Mouse (Mus musculus) brain, embryonic 18.5 days (tissue): Measurements from ENCODE around the gene Tcirg1.

Source experiments
- DNase-seq: peaks from one replicate; pipeline ENCODE4 v3.0.0-alpha.2; 2012; ENCODE audit warnings: low read depth, low spot score

Gene Tcirg1

DNA sequence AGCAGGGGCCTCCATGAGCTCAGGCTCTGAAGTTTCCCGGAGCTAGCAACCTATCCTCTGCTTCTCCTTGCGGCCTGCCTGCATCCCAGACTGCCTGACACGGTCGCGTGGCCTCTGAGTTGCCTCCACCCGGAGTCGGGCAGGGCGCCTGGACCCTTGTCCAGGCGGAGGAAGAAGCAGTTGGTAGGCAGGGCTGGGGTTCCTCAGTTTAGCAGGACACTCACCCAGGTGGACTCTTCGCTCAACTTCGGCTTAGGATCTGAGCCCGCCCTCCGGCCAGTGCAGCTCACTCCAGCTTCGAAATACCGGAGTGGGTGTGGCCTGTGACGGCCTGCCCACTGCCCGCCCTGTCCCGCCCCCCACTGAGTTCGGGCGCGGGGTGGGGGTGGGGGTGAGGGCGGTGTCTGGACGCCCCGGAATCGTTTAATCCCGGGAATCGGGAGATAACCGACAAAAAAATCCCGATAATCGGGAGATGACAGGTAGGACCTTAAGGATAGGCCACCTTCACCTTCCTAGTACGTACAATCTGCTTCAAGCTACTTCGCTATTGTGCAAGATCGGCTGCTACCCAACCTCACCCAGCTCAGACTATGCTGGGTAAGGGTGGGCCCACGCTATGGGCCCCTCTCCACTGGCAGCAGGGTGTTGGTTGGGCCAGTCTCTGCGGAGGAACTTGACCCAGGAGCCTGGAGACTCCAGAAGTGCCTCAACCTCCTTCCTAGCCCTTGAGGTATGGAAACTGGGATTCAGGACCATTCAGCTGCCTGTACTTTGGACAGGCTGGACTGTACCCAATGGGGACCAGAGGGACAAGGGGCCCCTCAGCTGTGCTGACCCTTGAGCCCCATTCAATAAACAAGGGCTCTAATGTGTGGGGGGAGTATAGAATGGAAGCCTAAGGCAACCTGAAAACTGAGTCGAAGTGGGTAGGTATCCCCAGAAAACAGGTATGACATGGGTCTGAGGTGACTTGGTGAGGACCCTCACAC is at the start of gene Tcirg1:
Gene Tcirg1, minus strand, starts transcription at position 339 of the 992 bp plus-strand sequence.
- no peak for DNase-seq

DNA sequence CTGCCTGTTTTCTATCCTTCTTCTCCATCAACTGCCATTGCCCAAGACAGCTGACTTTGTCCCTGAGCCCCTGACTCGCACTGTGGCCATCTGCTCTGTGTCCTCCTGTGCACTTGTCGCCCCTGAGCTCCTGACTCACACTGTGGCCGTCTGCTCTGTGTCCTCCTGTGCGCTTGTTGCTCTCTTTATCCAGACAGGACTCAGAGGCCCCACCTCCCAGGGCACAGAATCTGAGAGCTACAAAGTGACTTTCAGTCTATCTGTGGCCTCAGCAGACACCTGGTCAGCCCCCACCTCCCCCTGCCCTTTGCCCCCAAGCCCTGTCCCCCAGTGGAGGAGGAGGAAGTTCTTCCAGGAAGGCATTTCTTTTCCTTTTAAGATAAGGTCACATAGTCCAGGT is 48.9 kb upstream of the Tcirg1 start:
- no peak for DNase-seq

DNA sequence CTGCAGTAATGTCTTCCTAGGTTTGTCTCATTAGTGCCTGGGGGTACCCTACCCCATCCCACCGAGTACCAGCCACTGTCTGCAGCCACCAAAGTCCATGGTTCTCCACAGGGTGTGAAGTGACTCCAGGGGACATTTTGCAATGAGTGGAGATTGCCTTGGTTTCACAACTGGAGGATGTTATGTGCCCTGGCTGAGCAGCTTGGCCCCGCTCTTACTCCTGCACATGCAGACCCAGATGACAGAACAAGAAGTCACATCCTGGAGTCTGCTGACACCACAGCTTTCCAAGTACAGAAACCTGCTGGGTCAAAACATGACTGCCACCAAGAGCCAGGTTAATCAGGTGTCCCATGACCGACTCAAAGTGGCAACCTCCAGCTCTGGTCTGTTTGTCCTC is 48.1 kb upstream of the Tcirg1 start:
- no peak for DNase-seq

DNA sequence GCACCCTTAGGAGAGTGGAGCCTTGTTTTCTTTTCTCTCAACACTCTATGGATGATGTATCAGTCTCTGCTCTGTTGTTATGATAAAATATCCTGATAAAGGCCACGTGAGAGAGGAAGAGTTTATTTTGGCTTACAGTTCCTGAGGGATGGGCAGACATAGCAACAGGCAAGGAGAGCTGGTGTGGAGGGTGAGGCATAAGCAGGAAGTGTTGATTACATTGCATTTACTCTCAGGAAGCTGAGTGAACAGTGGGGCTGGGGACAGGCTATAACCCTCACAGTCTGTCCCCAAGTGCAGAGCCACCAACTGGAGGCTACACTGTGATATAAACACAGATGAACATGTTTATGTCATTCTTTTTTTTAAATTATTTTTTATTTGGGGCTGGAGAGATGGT is 45.2 kb upstream of the Tcirg1 start:
- no peak for DNase-seq

DNA sequence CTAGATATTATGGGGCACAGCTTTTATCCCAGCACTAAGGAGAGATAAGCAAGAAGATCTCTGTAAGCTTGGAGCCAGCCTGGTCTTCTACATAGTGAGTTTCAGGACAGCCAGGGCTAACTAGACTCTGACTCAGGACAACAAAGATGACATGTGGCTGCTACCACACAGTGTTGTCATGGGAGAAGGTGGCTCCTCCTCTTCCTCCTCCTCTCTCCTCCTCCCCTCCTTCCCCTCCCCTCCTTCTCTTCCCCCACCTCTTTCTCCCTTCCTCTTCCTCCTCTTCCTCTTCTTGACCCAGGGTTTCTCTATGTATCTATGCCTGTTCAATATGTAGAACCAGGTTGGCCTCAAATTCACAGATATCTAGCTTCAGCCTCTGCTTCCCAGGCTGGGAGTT is 44.5 kb upstream of the Tcirg1 start:
- DNase-seq: no peak

DNA sequence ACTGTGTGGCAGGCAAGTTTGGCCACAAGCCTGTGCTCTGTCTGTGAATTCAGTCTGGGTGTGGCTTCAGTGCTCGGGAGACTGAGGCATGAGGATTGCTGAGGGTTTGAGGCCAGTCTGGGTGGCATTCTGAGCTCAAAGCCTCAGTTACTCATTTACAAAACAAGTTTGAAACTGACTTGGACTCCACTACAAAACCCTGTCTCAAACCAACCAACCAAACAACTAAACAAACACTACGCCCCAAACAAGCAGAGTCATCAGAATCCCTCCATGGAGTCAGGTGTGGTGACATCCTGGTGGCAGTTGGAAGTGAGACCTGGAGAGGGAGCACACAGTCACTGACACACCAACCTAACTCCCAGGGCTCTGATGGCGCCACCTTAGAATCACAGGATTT is 43.4 kb upstream of the Tcirg1 start:
- no peak for DNase-seq

DNA sequence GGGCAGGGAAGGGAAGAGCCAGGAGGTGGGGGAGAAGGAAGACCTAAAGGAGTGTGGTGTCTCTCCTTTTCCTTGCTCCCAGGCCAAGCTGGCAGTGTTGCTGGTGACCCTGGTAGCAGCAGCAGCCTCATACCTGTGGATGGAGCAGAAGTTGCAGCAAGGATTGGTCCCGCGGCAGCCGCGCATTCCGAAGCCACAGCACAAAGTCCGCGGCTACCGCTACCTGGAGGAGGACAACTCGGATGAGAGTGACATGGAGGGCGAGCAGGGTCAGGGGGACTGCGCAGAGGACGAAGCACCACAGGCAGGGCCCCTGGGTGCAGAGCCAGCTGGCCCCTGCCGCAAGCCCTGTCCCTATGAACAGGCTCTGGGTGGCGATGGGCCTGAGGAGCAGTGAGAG is 41.6 kb upstream of the Tcirg1 start:
- DNase-seq: no peak

DNA sequence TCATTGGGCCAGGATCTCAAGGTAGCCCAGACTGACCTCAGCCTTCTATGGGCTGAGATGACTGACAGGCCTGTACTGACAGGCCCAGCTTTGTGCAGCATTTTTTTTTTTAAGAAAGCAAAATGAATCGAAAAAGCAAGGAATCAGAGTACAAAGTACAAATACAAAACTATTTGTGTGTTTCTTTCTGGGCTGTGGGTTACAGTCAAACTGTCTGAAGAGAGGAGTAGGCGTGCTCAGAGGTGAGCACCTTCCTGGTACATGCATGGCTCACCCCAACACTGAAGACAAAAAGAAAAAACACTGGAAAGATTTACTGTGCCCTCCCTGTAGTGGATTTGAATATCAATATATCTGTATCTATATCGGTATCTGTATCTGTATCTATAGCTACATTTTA is 40.9 kb upstream of the Tcirg1 start:
- no peak for DNase-seq

DNA sequence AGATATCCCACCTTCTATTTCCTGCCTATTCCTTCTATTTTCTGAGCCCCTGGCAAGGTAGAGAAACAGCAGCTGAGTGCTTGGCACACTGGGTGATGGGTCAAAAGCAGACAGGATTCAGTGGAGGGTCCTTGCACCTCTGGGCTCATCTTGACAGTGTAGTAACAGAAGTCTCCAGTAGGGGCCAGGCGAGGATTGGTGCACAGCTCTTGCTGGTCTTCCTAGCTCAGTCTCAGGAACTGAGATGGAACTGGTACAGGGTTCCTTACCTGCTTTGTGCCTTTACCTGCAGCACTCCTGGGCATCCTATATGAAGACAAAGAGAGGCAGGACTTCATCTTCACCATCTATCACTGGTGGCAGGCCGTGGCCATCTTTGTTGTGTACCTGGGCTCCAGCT is 39.8 kb upstream of the Tcirg1 start:
- DNase-seq: no peak

DNA sequence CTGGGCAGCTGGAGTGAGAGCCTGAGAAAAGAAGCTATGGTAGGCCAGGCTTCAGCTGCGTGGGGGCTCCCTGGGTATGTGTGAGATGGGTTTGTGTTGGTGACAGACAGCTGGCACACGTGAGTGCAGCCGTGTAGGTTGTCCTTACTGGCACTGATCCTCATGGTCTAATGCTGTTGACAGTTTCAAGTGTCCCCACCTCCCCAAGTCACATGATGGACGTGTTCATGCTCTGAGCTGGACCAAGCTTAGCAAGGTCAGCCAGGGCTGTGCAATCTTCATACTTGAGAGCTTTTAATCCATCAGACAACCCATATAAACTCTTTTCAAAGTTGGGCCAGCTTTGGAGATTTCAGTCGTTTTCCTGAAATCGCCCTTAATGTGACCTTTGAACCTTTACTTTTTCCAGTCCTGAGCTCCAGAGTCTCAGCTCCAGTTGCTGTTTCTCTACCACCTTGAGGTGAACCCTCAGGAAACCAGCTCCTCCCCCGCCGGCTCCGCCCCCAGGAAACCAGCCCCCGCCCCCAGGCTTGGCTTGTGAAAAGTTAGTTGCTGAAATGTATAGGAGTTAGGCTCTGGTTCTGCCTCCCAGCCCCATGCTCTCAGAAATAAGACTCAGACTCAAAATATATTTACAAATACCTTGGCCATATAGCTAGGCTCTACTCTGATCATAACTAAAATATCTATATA is 39.1 kb upstream of the Tcirg1 start:
- DNase-seq: no peak

DNA sequence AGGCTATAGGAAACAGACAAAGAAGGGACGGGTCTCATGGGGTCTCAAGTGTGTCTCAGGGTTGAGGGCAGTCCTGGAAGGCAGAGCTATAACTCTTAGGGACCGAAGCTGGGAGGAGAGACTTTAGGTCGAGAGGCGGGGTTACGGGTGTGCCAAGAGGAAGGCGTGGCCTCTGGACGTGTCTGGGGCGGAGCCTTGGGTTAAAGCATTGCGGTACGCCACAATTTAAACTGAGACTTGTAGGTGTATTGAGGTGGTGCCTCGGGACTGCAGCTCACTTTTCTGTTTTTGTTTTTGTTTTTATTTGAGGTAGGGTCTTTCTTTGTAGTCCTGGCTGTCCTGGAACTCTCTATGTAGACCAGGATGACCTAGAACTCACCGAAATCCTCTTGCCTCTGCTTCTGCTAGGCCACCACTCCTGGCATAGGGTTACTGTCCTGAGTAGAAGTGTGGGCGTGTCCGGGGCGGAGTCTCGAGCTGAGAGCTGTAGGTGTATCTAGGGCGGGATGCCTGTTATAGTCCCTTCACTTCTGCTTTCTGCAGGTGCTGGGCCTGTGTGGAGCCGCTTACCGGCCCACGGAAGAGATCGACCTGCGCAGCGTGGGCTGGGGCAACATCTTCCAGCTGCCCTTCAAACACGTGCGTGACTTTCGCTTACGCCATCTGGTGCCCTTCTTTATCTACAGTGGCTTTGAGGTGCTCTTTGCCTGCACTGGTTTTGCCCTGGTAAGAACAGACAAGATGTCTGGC is 36.2 kb upstream of the Tcirg1 start:
- no peak for DNase-seq

DNA sequence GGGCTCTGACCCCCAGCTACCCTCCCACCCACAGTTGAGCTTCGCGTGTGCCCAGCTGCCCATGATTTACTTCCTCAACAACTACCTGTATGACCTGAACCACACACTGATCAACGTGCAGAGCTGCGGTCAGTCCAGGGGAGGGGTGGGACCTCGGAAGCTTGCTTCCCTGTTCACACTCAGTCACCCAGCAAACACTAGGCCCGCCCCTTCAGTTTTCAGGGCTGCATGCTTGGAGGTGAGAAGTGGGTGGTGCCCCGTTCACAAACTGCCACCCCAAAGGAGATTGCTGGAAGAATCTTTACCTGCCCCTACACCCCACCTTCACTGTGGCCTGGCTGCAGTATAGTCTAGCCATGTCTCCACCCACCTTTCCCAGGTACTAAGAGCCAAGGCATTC is 35.4 kb upstream of the Tcirg1 start:
- no peak for DNase-seq

DNA sequence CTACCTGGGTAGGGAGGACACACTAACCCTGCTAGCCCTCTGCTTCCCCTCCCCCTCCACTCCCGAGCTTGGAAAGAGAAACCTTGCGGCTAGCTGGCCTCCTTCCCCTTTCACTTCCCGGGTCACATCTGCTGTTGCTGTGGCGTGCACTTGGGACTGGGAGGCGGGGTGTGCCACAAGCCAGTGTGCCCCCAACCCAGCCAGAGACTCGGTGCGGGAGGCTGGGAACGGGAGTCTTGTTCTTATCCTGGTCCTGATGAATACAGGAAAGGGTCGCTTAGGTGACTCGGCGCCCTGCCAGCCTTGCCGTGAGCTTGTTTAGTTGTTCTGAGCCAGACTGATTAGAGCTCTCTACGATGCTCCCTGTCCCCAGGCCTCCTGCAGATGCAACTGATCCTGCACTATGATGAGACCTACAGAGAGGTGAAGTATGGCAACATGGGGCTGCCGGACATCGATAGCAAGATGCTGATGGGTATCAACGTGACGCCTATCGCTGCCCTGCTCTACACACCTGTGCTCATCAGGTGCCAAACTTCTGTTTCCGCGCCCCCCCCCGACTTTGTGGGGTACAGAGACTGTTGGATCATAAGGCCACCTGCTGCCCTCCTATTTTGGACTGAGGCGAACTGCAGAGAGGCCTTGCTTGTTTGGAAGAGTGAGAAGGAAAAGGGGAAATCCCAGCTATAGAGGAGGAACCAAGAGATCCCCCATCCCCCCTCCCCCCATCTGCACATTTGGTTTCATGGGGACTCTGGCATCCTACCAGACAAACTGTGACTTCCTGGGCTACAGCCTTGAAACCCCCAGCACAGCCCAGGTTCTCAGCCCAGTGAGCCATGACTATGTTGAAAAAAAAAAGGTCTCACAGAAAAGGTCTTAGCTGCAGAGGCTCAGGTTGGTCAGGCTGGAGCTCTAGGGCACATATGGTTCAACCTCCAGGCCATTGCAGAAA is 29.2 kb upstream of the Tcirg1 start:
- no peak for DNase-seq

DNA sequence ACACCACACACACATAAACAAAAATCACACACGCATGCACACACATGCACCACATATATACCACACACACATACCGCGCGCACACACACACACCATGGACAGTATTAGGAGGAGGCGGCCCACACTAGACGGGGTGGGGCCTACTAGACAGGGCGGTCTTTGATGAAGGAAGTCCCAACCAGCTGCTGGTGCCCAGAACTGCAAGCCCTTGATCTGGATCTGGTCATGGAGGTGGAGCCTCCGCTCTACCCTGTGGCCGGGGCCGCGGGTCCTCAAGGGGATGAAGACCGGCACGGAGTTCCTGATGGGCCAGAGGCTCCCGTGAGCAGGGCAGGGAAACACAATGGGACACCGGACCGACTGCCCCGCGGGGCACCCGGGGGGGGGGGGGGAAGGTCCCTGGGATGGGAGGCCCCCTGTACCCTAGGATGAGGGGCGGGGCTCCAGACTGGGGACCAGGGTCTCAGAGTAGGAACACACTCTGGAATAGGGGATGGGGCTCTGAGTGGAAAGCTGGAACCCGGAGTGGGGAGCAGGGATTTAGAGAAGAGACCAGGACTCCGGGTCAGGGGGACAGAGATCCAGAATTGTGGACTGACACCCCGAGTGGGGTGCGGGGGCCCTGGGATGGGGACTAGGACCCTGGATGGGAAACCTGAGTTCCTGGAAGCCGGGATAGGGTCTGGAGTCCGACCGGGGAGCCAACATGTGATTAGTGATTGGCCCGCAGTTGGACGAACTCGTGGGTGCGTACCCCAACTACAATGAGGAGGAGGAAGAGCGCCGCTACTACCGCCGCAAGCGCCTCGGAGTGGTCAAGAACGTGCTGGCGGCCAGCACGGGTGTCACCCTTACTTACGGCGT is 28.3 kb upstream of the Tcirg1 start, which contains the start of gene Unc93b1:
Gene Unc93b1, plus strand, starts transcription at position 155 of the 864 bp plus-strand sequence.
- DNase-seq: no peak

DNA sequence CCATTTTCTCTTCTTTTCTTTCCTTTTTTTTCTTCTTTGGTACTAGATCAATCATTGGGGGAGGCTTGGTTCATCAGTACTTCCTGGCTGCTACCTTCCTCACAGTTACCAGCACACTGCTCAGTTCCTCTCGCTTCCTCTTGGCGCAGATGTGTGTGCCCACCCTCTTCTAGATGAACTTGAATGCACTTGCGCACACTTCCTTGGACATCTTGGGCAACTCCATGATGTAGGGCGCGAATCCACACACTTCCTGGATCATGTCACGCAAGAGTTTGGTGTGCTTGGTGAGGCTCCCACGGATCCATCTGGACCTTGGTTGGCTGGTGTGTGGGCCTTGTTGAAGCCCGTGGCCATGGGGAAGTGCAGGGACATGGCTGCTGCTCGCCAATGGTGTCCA is 24.8 kb upstream of the Tcirg1 start:
- DNase-seq: no peak

DNA sequence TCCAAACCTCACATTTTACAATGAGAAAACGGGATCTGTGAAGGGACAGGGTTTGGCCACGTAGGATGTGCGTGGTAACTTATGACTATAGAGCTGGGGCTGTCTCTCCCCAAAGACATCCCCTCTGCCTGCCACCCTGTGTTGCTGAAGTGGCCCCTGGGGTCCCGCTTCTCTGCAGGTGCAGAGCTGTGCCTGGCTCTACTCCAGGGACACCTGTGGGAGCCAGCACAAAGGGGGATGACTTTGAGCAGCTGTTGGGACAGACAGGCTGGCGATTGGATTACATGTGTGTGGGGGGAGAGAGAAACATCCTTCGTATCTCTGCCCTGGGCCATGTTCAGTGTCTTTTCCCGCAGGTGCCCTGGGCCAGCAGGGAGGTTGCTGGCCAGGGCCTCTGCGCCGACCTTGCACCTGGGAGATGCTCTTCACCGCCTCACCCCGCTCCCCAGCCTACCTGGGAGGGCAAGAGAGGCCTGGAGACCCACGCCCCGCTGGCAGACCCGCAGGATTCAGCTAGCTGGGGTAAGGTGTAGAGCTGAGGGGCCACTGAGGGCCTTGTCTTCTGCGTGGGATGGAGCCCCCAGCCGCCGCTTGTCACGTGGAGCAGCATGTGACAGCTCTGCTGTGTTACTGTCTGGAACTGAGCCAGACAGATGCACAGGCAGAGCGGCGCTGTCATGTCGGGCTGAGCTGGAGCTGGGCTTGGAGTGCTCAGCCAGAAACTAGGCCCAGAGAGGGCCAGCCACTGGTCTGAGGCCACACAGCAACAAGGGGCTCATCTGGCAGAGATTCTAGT is 23.5 kb upstream of the Tcirg1 start:
- no peak for DNase-seq

DNA sequence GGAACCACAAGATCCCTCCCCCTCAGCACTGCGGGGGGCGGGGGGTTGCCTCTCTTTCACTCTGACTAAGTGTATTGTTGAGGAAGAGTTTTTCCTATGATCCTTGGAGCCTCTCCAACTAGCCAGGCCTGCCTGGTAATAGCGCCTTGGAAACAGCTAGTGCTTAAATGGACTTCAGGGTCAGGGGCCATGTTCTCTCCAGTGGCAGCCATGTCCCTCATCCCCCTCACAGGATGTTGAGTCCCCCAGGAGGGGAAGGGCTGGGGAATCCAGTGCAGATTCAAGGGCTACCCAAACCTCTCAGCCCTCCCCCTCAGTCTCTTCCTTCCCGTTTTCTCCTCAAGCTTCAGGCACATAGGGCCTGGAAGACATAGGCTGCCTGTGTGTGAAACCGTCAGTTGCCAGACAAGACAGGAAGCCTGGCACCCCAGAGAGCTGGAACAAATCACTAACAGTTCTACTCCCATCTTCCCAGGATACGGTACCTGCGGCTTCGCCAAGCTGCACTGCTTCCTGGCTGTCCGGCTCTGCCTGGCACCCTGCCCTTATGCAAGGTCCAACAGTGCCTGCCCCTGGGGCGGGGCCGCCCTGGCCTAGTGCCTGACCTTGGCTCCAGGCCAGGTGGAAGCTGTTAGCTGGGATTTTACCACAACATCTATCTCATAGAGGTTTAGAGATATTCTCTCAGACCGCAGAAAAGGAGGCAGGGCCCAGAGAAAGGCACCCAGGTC is 22.4 kb upstream of the Tcirg1 start, which contains the start of gene Aldh3b1:
Gene Aldh3b1, minus strand, starts transcription at position 598 of the 731 bp plus-strand sequence.
- DNase-seq: no peak

DNA sequence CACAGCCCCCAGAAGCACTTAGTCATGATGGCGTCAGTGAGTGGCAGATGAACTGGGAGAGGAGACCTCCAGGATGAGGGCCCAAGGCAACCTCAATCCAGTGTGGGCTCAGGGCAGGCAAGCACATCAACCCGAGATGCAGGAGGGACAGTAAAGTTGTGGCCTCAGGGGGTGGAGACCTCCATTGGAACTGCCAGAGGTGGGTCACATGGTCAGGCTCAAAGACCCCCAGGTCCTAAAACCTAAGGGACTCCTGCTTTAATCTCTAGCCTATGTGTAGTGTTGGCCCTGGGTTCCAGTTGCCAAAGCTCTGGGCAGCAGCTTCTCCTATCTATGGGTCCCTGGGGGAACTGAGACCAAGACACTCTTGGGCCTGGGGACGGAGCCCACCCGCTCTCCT is 21.8 kb upstream of the Tcirg1 start:
- DNase-seq: no peak
